Mouse (Mus musculus) B cell, adult 2 months (primary cell): ENCODE measurements around the gene Ccser1.
A peak's percentile ranks its signal among the peaks of the same experiment; 100 is the strongest.

Source experiments
- DNase-seq, 2 experiments: peaks; one replicate each; pipeline ENCODE4 v3.0.0; 2022

Ccser1 gene

GRCm38 (mm10) chr6:61179949-61180755 is at the start of gene Ccser1:
TSS of gene Ccser1 (plus strand) at chr6:61180324.
- peak; percentile 64 to 73 for DNase-seq

DNA sequence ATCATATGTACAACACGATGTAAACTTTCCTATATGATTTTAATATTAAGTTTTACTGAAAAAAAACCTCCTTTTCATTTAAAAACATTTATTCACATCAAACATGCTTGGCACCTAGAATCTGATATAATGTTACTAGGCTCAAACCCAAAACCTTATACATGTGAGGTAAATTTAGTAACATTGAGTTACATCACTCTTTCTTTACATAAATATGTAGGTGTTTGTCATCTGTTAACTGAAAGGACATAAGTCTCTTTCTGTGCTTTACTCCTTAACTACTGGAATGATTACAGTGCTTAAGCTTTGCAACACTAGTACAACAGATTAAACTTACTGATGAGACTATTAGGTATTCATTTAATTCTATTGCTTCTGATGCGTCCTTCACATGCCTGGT is 43.7 kb upstream of the Ccser1 start:
- no peak for DNase-seq

DNA sequence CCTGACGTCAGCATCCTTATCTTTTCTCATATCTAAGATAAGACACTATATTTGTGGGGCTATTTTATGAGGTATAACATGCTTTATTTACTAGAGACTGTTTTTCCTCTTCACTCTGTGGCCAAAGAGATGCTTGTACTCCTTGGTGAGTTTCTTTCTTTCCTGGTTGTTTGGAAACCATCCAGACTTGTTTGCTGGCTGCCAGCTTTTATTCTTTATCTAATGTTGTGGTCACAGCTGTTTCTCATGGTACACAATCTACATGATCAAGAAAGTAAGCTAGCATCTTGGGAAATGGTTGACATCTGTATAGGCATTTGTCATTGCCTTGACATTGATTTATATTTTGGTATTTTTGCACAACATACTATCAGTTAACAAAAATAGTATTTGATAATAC is 37.1 kb upstream of the Ccser1 start:
- no peak for DNase-seq

DNA sequence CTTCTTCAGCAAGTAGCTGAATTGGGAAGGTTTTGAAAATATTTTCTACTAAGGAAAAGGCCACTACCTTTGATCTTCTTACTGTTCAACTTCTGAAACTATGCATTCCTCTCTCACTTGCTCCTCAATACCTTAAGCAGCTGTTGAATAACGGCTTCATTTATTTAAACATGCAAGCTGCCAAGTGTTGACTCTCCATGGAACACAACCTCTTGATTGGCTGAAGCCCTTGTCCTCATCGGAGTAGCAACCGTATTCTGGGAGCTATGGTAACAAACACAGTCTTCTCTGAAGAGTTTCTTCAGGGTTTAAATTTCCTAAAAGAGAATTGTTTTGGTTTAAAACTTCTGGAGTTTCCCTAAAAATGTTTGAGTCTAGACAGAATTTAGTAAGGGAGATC is 27.2 kb upstream of the Ccser1 start:
- no peak for DNase-seq

- DNase-seq: no peak
These were observed 25.5 kb upstream of the Ccser1 start for GRCm38 (mm10) chr6:61154654-61155053.

- no peak for DNase-seq
These were observed 25.0 kb upstream of the Ccser1 start for GRCm38 (mm10) chr6:61155059-61155629.

- DNase-seq: no peak
These were observed 24.4 kb upstream of the Ccser1 start for GRCm38 (mm10) chr6:61155718-61156117.

DNA sequence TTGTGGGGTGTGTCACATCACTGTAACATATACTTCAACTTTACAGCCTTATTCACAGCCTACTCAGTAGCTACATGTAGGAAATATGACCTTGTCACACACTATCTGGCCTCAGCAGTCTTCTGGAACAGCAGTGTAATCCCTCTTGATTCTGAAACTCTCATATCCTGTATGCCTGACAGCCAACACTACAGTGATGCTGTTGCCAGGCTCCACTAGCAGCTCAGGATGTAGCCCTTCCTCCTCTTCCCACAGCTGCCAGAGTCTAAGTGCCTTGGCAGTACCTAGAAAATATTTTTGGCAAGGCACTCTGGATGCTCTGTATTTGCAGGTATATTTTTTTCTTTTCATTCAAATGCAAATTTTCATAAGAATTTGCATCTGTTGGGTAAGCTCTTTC is 18.0 kb upstream of the Ccser1 start:
- DNase-seq: no peak

DNA sequence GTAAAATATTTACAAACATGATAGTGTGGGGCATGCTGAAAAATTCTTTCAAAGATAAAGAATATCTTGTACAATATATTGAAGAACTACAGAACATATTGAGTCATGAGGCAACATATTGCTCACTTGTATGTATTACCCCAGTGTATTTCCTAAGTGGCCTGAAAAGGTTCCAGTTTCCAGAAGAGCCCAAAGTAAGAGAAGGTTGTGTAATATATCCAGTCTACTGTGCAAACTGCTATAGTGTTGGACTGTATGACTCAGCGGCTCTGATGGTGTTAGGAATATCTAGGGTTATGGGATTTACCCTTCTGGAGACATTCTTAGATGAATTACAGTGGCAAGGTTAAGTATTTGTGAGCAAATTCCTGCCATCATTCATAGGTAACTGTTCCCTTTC is 13.2 kb upstream of the Ccser1 start:
- DNase-seq: no peak

GRCm38 (mm10) chr6:61176126-61176525 is 4.0 kb upstream of the Ccser1 start:
- DNase-seq: no peak

DNA sequence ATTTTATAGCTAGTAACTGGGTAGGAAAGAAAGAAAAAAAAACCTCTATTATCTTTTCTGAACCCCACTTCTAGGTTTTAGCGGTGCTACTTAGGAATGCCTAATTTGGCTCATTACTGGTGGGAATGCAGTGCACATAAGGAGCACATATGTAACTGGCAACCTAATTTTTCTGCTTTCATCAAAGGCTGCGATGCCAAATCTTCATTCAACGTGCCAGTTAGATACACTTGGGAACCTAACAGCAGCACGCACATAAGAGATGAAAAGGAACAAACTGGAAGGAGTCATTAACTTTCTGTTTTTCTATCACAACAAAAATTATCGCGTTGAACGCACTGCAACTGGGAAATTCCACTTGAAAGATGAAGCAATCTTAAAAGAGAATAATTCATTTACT is 2.6 kb upstream of the Ccser1 start:
- DNase-seq: no peak

- no peak for DNase-seq
These were observed 529 bp upstream of the Ccser1 start for GRCm38 (mm10) chr6:61179641-61179948.

DNA sequence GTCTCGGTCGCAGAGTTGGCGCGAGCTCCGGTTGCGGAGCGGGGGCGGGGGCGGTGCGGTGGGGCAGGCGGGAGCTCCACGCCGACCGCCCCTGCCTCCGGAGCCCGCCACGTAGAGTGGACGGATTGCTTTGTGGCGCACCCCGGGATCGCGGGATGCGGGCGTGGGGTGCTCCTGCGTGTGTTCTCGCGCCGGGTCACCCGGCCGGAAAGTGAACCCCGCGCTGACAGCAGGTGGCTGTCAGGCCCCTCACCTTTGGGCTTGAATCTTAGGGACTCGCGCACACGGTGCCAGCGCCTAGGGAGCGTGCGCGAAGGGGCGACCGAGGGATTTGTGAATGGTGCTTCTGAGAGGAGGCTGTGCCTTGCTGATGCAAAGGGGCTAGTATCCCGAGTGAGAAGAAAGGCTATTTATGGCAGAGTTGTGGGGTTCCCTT is 650 bp downstream of the Ccser1 start:
- DNase-seq: peak; percentile 38 to 47

- no peak for DNase-seq
These were observed 8.9 kb downstream of the Ccser1 start for GRCm38 (mm10) chr6:61189029-61189428.

- DNase-seq: no peak
These were observed 11.7 kb downstream of the Ccser1 start for GRCm38 (mm10) chr6:61191597-61192386.

DNA sequence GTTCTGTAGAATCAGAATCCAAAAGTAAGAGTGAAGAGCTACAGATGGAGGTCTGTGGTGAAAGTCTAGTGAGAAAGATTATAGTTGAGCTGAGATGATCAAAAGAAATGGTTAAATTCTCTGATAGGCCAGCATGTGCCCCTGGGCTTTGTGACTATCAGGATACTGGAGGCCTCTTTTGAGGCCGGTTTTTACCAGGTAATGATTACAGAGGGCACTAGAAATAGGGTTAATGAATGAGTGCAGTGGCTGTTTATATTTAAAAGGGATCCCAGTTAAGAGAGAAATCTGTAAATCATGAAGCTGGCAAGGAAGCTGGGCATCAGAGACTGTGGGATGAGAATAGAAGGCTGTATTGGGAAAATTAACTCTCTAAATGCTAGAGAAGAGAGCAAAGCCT is 23.2 kb downstream of the Ccser1 start:
- DNase-seq: no peak

GRCm38 (mm10) chr6:61206042-61206441 is 25.9 kb downstream of the Ccser1 start:
- no peak for DNase-seq

DNA sequence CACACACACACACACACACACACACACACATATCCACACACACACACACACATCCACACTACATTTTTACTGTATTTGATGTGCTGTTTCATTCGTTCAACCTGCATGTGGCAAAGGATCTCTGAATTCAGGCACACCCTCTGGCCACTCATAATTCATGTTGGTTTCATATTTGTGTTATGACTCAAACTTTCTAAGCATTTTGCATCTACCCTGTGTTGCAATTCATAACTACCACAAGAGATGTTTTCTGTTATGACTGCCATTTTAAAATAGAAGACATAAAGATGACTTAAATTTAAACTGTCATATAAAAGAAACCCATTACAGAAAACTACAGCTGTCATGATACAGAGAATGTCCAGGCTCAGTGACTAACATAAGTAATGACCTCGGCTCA is 26.5 kb downstream of the Ccser1 start:
- DNase-seq: no peak

DNA sequence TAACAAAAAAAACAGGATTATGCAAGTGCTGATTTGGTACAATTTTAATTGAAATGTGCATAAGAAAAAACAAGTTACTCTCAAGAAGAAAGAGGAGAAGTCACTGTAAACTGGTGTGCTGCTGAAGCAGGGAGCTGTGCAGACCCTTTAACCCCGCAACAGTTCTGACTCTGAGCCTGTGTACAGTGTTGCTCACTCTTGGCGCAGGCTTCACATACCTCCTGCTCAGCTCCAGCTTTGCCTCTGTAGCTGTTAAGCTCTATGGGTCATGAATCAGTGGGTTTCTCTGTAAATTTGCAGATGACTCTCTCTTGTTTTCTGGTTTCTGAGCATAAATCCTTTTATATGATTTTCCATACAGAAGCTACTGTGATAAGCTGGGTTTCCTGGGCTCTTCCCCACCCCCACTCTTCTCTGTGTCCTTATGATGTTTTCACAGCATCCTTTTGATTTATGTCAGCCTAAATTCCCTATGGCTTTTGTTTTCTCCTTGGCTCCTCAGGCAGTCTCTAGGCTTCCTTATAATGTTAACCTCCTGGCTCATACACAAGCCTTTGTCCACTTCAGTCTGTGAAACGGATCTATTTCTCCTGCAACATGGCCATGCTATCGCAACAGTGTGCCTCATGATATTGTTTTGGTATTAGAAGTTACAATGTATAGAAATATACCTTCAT is 30.1 kb downstream of the Ccser1 start:
- no peak for DNase-seq

DNA sequence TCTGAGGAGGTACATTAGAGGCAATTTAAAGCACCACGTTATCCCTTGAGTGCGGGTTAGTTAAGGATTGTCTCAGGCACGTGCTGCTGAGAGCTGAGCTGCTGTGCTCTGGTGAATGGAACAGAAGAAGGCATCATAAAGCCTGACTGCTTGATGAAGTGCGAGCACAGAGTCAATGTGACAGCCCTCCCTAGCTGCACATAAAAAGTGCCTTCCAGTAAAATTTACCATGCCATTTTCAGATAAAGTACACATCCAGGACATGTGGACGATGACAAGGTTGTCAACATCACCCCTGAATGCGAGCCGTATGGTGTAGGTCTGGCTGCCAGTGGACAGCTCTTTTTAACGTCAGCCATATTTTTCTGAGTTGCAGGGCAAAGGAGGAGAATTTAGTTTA is 35.6 kb downstream of the Ccser1 start:
- DNase-seq: no peak

GRCm38 (mm10) chr6:61216514-61216913 is 36.4 kb downstream of the Ccser1 start:
- no peak for DNase-seq

GRCm38 (mm10) chr6:61217717-61218116 is 37.6 kb downstream of the Ccser1 start:
- no peak for DNase-seq

DNA sequence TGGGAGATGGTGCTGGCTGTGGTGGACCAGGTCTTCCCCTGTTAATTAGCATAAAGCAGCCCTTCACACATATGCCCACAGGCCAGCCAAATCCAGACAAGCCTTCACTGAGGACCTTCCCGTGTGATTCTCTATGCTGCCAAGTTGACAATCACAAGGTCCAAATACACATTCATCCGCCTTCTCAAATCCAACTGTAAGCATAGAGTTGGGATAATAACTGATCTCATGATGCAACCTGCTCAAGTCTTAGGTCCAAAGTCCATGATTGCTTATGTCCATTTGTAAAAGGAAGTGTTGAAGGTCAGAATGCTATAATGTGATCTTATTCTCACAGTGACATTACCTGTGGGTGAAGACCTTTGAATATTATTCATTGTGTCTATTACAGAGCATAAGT is 43.4 kb downstream of the Ccser1 start:
- DNase-seq: no peak

DNA sequence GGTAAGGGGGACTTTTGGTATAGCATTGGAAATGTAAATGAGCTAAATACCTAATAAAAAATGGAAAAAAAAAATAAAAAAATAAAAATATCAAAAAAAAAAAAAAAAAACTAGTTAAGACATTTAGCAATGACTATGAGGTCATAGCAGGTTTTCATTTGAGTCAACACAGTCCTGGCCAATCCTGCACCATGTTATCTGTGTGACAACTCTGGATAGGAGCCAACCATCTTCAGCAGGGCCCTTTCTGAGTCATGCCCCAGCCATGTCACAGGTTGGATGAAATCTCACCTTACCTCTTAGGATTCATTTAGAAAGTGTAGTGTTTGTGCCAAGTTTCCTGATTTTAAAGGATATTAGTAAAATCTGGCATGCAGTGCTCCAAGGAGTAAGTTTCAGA is 45.2 kb downstream of the Ccser1 start:
- no peak for DNase-seq
